Mouse (Mus musculus): ENCODE data around the gene Wdr44. TPM values are rescaled to one million over a fixed set of nuclear protein-coding genes. Genes with fewer than 3 reads are reported as not detected.
"Not testable (repeated sequence)": the region's sequence is repeated elsewhere in the genome, so short reads cannot be mapped to it uniquely, and the experiment has no call there.

Wdr44 gene
- total RNA-seq (2021) = 10 to 100 TPM; 26.6 to 30.2 TPM
- long read RNA-seq, experiment 1, full-length matches to known transcripts = 46 of 59 reads
- long read RNA-seq, experiment 1, partial matches to known transcripts = 8 of 59 reads
- long read RNA-seq, experiment 1, other reads (novel, unspliced or antisense) = 5 of 59 reads
- long read RNA-seq, experiment 2, full-length matches to known transcripts = 22 of 38 reads
- long read RNA-seq, experiment 2, partial matches to known transcripts = 12 of 38 reads
- long read RNA-seq, experiment 2, other reads (novel, unspliced or antisense) = 4 of 38 reads

DNA sequence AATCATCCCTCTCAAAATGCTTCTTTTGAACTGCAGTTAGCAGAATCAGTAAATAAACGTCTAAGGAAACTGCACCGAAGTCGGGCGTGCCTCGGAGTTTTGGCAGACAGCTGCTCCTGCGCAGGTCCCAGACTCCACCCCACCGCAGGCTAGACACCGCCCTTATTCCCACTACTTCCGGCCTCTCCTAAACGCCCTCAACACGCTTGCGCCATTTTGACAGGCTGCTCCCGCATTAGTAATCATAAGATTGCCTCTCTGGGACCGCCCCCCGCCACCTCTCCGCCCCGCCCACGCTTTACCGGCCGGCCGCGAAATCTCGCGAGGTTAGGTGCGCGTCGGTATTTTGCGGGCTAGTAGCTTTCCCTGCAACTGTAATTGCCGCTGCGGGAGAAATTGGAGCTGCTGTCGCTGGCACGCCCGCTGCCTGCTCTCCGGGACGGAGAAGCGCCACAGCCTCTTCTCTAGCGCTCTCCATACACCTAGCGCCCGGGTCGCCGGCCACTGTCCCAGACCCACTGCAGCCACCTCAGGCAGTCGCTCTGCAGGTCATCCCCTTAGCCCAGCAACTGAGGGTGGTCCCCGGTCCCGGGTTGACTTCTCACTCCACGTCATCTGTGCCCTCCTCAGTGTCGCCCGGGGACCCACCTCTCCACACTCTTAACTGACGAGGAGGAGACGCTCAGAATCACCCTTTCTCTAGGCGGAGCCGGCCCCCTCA, at the start of gene Wdr44:
Gene Wdr44, plus strand, starts transcription at position 330 of the 721 bp plus-strand sequence.
- DNase-seq (ENCODE audit: low spot score in 2 of 2) = peak; percentile 81 to 92

DNA sequence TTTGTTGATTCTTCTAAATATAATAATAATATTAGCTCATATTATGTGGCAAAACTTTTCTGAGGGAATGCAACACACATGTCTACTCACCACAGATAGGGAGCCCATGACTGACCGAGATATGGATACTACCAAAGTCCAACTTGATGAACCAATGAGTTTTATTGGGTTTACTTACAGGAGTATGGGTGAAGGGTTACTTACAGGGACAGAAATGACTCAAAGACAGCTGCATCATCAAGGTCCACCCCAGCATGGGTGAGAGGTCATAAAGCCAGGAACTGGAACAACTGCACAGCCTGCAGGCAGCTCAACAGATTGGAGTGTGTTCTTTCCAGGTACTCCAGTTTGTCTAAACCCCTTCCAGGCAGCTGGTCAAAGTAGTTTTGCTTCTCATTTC, 44.5 kb upstream of the Wdr44 start:
- DNase-seq (ENCODE audit: low spot score in 2 of 2) = no peak

GRCm38 (mm10) chrX:23662216-23662615, 30.6 kb upstream of the Wdr44 start:
- DNase-seq (ENCODE audit: low spot score in 2 of 2) = no peak

GRCm38 (mm10) chrX:23673193-23673592, 19.7 kb upstream of the Wdr44 start:
- DNase-seq (ENCODE audit: low spot score in 2 of 2) = no peak

- DNase-seq (ENCODE audit: low spot score in 2 of 2) = no peak
Observed at GRCm38 (mm10) chrX:23675450-23675849, 17.4 kb upstream of the Wdr44 start.

GRCm38 (mm10) chrX:23676583-23676982, 16.3 kb upstream of the Wdr44 start:
- no peak for DNase-seq (ENCODE audit: low spot score in 2 of 2)

GRCm38 (mm10) chrX:23677511-23677910, 15.3 kb upstream of the Wdr44 start:
- no peak for DNase-seq (ENCODE audit: low spot score in 2 of 2)

DNA sequence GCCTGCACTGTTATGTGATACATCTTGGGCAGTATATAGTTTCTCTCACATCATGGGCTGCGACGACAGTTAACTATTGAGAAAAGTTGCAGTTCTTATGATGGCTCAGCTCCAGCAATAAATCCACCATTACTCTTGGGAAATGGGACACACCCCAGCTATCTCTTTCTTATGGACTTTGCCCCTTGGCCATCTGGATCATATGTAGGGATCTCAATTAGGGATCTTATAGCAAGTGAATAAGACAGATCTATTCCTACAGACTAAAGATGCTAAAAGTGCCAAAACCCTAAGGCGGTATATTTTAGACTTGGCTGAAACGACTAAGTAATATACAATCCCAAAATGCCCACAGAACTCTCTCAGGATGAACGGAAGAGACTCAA, 522 bp upstream of the Wdr44 start:
- no peak for DNase-seq (ENCODE audit: low spot score in 2 of 2)

DNA sequence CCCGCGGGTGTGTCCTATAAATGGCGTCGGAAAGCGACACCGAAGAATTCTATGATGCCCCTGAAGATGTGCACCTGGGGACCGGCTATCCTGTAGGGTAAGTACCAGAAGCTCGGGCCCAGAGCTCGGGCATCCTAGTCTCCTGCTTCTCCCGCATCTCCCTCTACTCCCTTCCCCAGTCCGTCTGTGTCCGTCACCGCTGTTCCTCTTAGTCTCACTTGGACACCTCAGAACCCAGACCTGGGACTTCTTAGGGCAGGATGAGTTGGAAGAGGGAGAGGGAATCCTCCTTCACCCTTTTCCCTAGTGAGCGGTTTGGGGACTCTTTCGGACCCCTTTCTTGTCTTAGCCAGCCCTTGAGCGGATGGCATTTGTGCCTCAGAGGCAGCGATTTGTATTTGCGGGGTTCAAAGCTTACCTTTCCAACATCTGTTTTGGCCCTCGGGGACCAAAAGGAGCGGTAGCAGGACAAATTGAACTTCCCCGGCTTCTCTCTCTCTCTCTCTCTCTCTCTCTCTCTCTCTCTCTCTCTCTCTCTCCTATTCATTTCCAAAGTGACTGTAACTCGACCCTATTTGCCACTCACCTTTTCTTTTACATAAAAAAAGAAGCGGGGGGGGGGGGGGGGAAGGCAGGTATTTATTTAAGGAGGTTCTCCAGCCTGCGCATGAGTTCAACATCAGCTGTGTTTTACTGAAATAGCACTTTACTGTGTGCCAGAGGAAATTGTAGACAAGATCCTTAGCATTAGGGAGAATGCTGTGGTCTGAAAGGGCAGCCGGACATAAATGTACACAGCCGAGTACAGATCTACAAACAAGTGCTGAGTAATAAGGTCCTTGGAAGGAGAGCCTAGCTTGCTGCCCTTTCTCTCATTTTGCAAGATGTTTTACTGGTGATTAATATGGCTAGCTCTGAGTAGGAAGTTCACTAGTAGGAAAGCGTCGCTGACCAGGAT, 871 bp downstream of the Wdr44 start:
- DNase-seq (ENCODE audit: low spot score in 2 of 2) = no peak

GRCm38 (mm10) chrX:23694588-23694987, 1.7 kb downstream of the Wdr44 start:
- DNase-seq (ENCODE audit: low spot score in 2 of 2) = no peak

DNA sequence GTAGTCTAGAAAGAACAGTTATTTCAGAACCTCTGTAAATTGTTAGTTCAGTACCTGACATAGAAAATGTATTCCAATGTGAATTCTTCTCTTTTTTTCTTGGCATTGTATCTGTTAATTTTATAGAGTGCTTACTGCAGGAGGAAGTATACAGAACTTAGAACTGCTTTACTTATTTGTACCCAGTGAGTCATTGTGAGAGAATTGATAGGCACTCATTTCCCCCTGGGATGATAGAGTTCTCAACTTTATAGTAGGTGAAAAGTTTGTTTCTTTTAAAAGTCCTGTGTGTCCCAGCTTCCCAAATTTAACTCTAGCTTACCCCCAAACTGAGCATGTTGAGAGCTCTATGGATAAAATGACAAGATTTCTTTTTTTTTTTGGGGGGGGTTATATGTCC, 2.3 kb downstream of the Wdr44 start:
- no peak for DNase-seq (ENCODE audit: low spot score in 2 of 2)

DNA sequence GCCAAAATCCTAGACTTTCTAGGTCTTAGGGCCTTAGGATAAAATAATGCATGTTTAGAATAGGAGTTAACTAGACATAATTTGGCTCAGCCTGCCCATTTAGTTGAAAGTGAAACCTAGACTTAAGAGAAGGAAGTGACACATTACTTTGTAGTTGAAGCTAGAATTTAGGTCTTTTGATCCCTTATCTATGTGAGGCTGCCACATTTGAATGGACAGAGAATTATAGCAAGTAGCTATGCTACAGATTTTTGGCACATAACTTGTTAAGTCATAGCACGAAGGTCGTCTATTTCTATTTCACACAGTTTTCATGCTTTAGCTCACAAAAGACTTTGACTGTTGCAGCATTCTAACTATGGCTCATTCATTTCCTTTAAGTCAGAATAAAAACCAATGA, 4.5 kb downstream of the Wdr44 start:
- no peak for DNase-seq (ENCODE audit: low spot score in 2 of 2)

DNA sequence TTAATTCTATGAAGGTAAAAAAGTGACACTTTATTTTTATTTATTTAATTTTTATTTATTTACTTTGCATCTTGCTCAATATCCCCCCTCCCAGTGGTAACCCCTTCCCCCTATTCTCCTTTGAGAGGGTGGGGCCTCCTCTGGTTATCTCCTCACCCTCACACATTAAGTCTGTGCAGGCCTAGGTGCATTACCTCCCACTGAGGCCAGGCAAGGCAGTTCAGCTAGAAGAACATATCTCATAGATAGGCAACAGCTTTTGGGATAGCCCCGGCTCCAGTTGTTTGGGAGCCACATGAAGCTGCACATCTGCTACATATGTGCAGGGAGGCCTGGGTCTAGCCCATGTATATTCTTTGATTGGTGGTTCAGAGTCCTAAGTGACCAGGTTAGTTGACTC, 6.2 kb downstream of the Wdr44 start:
- DNase-seq (ENCODE audit: low spot score in 2 of 2) = no peak

DNA sequence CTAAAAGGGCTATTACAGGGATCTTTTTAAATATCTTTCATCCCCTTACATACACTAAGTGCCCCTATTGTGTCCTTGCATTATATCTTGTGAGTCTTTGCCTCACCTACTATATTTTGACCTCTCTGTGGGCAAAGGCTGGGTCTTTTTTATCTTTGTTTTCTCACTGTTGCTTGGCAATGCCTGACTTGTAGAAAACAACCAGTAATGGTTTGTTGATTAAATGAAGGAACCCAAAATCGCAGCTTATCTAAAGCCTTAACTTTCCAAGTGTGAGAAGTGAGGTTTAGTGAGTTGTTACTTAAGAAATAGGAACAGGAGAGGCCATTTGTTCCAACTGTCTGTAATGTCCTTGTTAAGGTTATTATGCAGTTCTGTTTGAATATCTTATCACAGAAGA, 24.4 kb downstream of the Wdr44 start:
- DNase-seq (ENCODE audit: low spot score in 2 of 2) = no peak

GRCm38 (mm10) chrX:23727463-23727862, 34.6 kb downstream of the Wdr44 start:
- DNase-seq (ENCODE audit: low spot score in 2 of 2) = no peak

DNA sequence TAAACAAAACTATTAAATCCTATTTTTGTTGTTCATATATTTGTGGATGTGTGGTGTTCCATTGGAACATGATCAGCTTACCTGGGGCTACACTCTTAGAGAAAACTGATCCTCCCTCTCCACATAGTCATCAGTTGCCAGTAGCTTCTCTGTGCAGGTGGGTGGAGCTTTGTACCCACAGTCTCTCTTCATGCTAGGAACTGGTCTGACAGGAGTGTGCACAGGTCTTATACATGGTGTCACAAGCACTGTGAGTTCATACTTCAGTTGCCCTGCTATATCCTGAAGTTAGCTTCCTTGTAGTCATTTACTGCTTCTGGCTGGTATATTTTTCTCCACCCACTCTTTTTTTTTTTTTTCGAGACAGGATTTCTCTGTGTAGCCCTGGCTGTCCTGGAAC, 61.8 kb downstream of the Wdr44 start:
- no peak for DNase-seq (ENCODE audit: low spot score in 2 of 2)

DNA sequence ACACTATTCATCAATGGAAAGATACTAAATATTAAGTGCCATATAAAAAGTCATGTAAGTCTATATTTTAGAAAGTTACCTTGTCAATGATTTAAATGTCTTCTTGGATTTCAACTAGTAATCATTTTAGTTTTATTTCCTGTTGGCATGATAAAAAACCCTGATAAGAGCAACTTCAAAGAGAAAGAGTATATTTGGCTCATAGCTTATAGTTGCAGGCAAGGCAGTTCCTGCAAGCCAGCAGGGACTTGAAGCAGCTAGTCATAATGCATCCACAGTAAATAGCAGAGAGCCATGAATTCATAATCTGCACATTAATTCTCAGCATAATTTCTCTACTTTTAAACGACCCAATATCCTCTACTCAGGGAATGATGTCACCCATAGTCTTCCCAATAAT, 75.0 kb downstream of the Wdr44 start:
- no peak for DNase-seq (ENCODE audit: low spot score in 2 of 2)

DNA sequence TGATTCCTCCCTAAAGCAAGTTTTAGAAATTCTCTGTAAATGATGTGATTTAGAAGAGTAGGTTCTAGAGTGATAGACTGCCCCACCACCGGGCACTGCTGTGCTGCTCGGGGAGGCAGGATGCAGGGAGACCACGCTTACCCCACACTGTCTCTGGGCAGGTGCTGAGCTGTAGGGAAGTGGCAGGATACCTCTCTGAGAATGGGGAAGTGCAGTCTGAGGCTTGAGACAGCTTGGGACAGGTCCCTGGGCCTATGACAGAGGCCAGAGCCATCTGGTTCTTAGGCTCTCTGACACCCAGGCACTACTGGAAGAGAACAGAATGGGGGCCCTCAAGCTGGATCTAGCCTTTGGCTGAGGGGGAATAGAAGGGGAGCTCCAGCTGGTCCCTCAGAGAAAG, 114.3 kb downstream of the Wdr44 start:
- DNase-seq (ENCODE audit: low spot score in 2 of 2) = no peak

DNA sequence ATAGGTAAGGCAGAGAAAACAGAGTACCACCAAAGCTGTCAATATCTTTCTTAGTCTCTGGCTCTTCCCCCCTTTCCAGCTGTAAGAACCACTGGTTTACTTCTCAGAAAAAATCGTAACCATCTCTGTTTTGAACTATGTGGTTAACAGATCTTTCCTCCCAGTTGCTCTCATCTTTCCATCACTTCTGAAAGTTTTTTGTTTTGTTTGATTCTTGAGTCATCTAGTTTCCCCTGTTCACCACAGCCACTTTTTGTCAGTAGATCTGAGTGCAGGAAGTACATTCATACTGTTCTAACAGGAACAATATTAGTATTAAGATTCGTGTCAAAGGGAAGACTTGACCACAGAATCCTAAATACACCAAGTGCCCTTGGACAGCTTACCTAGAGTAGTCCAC, 117.5 kb downstream of the Wdr44 start:
- DNase-seq (ENCODE audit: low spot score in 2 of 2) = no peak

DNA sequence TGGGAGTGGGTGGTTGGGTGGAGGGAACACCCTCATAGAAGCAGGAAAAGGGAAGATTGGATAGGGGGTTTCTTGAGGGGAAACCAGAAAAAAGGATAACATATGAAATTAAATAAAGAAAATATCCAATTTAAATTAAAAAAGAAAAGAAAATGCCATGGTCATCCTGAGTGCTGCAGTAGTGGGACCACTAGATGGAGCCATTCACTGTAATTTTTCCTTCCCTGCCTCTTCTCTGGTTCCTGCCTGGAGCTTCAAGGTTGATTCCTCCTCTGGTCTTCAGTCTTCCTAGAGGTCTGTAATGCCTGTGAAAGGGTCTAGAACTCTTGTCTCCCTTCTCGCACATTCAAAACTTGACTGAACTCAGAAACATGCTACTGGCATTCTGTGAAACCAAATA, 120.4 kb downstream of the Wdr44 start:
- DNase-seq (ENCODE audit: low spot score in 2 of 2) = not testable (repeated sequence)

- not testable (repeated sequence) for DNase-seq (ENCODE audit: low spot score in 2 of 2)
Observed at GRCm38 (mm10) chrX:23822885-23823284, 130.0 kb downstream of the Wdr44 start.

All from gastrocnemius, postnatal 4 days (tissue).